Mouse (Mus musculus) bone marrow macrophage, adult 2 months (primary cell): ENCODE data around the gene Cyp21a1. TPM values are rescaled to one million over a fixed set of nuclear protein-coding genes. Genes with fewer than 3 reads are reported as not detected.
"Not testable (repeated sequence)": the region's sequence is repeated elsewhere in the genome, so short reads cannot be mapped to it uniquely, and the experiment has no call there.

ENCODE experiments used
- H3K27ac ChIP-seq: 2 replicates; pipeline ENCODE4 v1.5.1; 2012; ENCODE audit warnings: low read depth, low read length; ENCODE audit not compliant: insufficient read depth
- H3K4me1 ChIP-seq: 2 replicates; pipeline ENCODE4 v1.6.1; 2012; ENCODE audit warnings: low read length; ENCODE audit not compliant: control insufficient read depth, insufficient read depth
- H3K4me3 ChIP-seq: 2 replicates; pipeline ENCODE4 v1.5.1; 2012; ENCODE audit warnings: mild to moderate bottlenecking, low read length, moderate library complexity; ENCODE audit not compliant: insufficient read depth
- CTCF ChIP-seq: IDR thresholded peaks from 2 replicates; pipeline ENCODE4 v1.5.1; 2012; ENCODE audit warnings: low read depth, mild to moderate bottlenecking, low read length, moderate library complexity
- POLR2A ChIP-seq: IDR thresholded peaks from 2 replicates; pipeline ENCODE4 v1.6.1; 2012; ENCODE audit warnings: mild to moderate bottlenecking, low read depth, low read length, borderline replicate concordance
- polyA plus RNA-seq: library from polyadenylated mRNA; stranded (reverse); fragments of >200 nt; gene quantifications from 2 replicates; pipeline ENCODE4 v1.2.4, GENCODE M21; 2012; ENCODE audit not compliant: missing spikeins, insufficient read depth, insufficient read length

Gene Cyp21a1
- polyA plus RNA-seq, result not detected in 2 replicates

DNA sequence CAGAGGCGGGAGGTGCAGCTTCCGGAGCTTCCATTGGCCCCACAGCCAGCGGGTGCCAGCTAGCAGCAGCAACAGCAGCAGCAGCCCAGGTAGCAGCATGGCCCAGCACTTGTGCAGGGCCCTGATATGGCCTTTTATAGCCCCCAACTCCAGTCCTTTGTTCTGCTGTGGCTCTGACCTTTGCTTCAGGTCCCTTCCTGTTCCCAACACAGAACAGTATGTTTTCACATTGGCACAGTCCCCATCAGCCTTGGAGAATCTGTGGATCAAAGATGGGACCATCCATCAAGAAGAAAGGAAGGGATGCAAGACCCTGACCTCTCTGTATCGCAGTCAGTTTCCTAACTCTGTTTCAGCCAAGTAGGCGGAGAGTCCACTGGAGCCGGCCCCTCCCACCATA is at the start of gene Cyp21a1:
TSS of gene Cyp21a1 (minus strand) at position 261 of the 400 bp plus-strand sequence.
- H3K27ac ChIP-seq, H3K4me3 ChIP-seq, H3K4me1 ChIP-seq: not testable (repeated sequence)

DNA sequence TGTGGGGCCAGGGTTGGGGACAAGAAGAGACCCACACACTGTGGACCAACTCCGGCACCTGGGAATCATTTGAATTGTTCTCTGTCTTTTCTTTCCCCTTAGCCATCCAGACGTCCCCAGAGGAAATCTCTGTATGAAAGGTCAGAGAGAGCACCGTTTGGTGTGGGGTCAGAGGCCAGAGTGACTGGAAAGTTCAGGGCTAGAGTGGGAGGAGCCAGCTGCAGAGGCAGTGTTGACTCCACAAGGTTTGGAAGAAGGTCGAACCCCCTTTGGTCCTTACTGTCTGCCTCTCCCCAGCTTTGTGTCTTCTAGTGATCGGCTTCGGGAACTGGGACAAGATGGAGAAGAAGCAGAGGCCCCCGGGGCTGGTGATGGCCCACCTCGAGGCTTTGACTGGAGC is 49.1 kb upstream of the Cyp21a1 start:
- Histone ChIP-seq H3K4me1 (peaks cover 18% of the 10 kb centered on the region), H3K27ac (no peak overlapping the region), H3K4me3 (no peak overlapping the region)
- TF ChIP-seq POLR2A (no peak), CTCF (no peak)

DNA sequence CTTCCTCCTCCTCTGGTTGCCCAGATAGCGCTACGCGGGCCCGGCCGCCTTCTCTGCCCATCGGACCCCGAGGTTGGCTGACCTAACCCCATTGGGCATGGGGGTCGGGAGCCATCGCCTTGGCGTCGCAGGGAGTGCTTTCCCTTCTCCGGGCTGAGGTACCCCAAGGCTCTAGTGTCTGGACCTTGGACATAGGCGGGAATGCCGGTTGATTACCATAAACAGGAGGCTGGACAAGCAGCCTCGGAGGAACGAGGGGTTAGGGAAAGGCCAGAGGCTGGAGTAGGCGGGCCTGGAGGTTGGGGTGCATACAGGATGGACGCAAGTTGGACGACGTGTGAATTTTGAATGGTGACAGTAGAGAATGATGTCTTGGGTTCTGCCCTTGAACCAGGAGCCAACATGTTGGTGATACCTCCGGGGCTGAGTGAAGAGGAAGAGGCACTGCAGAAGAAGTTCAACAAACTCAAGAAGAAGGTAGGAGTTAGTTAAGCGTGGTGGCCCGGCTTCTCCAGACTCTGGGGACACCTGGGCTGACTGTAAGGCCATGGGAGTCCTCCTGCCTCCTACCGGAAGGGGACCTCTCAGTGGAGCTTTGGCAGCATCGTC is 46.3 kb upstream of the Cyp21a1 start:
- Histone ChIP-seq H3K4me1 (peaks cover 9% of the 10 kb centered on the region), H3K27ac (0 out of 2 replicates have a peak overlapping the region, but pooled peaks have one; percentile 3), H3K4me3 (peak overlapping the region; percentile 87)
- TF ChIP-seq CTCF, result no peak
- no peak for TF ChIP-seq POLR2A

DNA sequence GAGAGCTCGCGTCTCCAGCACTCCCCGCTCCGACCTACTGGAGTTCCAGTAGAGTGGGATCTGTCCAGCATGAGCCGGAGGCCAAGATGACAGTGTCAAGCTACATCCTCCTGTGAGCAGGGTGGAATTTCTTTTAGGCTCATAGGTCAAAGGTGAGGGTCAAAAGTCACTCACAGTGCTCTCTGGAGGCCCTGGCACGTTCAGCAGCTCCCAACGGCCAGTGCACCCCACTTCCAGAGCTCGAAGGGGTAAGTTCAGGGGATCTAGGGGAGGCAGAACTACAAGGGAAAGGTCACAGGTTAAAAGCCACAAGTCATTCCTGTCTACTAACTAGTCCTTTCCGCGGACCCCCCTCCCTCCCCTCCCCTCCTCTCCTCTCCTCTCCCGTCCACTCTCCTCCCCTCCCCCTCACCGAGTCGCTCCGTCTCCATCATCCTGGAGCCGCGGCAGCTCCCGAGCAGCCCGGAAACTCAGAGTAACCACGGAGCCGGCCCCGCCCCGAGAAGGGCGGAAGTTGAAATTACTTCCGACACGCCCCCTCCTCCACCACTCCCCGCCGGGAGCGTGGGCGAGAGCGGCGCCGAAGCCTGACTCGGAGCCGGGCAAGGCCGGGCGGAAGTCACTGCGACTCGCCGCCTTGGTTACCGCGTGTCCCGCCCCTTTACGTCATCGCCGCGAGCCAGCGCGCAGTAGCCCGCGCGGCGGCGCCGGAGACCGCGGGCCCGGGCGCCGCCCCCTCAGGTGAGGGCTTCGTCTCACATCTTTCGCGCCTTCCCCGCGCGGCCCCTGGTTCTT is 45.6 kb upstream of the Cyp21a1 start, which contains the start of the genes Skiv2l and Nelfe:
TSS of gene Skiv2l (minus strand) at position 489 of the 795 bp plus-strand sequence.
TSS of gene Nelfe (plus strand) at position 670 of the 795 bp plus-strand sequence.
- Histone ChIP-seq H3K27ac (0 out of 2 replicates have a peak within 1 kb of the TSS, but pooled peaks have one; percentile 3), H3K4me3 (peak within 1 kb of the TSS; percentile 87), H3K4me1 (peaks cover 9% of the 10 kb centered on the region)
- TF ChIP-seq CTCF, result no peak
- no peak for TF ChIP-seq POLR2A

DNA sequence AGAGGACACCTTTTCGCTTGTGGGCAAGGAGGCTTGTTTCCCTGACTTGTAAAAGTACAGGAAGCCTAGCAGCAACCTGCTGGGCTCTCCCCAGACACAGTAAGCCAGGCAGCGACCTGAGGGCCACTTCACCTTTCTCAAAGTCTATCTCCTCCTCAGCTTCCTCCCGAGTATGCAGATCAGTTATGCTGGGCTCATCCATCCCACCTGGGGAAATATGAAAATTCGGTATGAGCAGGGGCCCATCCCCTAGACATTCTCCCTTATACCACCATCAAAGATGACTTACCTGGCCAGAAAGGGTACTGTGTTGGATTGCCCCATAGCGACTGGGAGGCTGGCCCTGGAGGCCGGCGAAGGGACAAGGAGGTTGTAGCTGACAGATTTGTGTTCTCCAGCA is 43.3 kb upstream of the Cyp21a1 start:
- Histone ChIP-seq H3K4me1 (peaks cover 9% of the 10 kb centered on the region), H3K27ac (no peak overlapping the region), H3K4me3 (no peak overlapping the region)
- TF ChIP-seq CTCF, result no peak
- TF ChIP-seq POLR2A, result no peak

DNA sequence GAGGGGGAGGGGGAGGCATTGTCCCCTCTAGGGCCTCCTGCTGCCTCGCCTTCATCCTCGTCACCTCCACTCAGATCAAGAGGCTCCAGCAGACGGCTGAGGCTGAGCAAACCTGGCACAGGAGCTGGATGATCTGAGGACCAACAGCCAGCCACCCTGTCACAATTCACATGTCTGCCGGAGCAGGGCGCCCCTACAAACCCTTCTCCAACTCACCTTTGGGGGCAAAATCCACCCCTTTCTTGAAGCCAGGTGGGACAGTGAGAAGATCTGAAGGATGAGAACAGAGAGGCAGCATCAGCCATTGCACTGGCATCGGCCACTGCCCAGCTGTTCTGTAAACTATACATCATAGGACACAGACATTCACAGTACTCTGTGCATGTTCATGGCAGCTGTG is 42.8 kb upstream of the Cyp21a1 start:
- Histone ChIP-seq H3K27ac (no peak overlapping the region), H3K4me1 (peaks cover 9% of the 10 kb centered on the region), H3K4me3 (no peak overlapping the region)
- TF ChIP-seq CTCF, result no peak
- TF ChIP-seq POLR2A, result no peak

DNA sequence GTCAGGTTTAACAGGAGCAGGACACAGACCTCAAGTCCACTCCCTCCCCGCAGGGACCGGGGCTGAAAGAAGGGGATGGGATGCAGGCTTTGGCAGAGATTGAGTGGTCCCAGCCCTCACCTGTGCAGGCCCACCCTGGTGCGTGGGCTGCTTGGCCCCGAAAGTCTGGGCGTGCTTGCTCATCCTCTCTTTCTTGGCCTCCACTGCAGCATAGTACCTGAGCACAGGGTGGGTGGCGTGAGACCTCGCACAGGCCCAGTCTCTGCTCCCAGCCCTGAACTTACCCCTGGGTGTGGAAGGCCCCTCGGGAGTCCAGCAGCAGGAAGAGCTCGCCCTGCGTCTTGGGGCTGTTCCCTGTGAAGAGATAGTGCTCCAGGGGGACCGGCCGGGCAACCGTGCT is 40.5 kb upstream of the Cyp21a1 start:
- Histone ChIP-seq H3K4me3 (no peak overlapping the region), H3K4me1 (peaks cover 3% of the 10 kb centered on the region; the same call in 1 of the 2 replicates), H3K27ac (no peak overlapping the region)
- TF ChIP-seq POLR2A, result no peak
- TF ChIP-seq CTCF, result no peak

DNA sequence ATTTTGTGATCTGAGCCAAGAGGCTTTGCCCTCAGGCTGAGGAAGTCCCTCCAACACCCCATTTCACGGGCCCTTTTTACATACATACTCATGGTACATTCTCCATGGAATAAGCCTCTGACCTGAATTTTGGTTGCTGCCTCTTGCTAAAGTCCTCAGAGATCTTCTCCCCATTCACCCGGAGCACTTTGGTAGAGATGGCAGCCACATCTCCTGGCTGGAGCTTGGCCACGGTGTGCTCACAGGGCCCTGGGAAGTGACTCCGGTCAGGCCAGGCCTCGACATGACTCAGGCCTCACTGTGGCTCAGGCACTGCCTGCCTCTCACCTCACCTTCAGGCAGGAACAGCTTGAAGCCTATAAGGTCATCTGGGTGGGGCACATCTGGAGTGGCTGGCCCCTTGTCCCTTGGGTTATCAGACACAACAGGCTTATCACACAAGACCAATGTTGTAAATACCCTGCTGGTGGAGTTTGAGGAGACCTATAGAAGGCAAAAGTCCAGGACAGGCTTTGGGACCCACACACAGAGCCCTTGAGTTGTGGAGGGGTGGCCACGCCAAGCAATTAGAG is 36.5 kb upstream of the Cyp21a1 start:
- Histone ChIP-seq H3K27ac (no peak overlapping the region), H3K4me3 (no peak overlapping the region), H3K4me1 (peaks cover 5% of the 10 kb centered on the region)
- no peak for TF ChIP-seq CTCF
- no peak for TF ChIP-seq POLR2A

DNA sequence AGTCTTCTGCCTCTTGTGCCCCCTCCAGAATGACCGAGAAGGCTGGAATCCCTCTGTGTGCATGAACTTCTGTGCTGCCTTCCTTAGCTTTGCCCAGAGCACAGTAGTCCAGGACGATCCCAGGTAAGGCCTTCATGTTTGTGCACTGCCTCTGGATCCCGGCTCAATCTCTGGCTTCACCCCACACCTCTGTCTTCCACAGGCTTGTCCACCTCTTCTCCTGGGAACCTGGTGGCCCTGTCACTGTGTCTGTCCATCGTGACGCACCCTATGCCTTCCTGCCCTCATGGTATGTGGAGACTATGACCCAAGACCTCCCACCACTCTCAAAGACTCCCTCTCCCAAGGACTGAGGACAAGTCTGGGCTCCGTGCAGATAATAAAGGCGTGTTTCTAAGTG is 34.4 kb upstream of the Cyp21a1 start:
- no peak overlapping the region for H3K4me3 ChIP-seq
- TF ChIP-seq POLR2A (no peak), CTCF (no peak)
- peaks cover 5% of the 10 kb centered on the region for H3K4me1 ChIP-seq
- H3K27ac ChIP-seq, result no peak overlapping the region
